Mouse (Mus musculus) kidney, adult 2 months (tissue): ENCODE measurements around the gene Gpx4.

Experiments used
- CTCF ChIP-seq: fragments of 200-500 bp; conservative IDR thresholded peaks from 2 replicates; pipeline ENCODE4 v1.5.1; 2011; ENCODE audit warnings: low read depth, mild to moderate bottlenecking, control low read depth, low read length, moderate library complexity, mixed read lengths; ENCODE audit not compliant: insufficient read depth, insufficient read length
- POLR2A ChIP-seq: fragments of 200-500 bp; IDR thresholded peaks from one replicate; pipeline ENCODE4 v1.6.1; 2011; ENCODE audit warnings: low read depth, low read length, control low read depth

- no peak for TF ChIP-seq CTCF
- TF ChIP-seq POLR2A = no peak
Measured at GRCm38 (mm10) chr10:80044087-80044486, 2.9 kb upstream of the Gpx4 start.
